Mouse (Mus musculus) 3134 (cell line): ENCODE measurements around the gene Smim1.

ENCODE experiments used
- DNase-seq: peaks from one replicate; pipeline ENCODE4 v3.0.0-alpha.2; 2011; ENCODE audit warnings: low spot score; ENCODE audit not compliant: insufficient read length; ENCODE audit errors: extremely low read depth

Gene Smim1

DNA sequence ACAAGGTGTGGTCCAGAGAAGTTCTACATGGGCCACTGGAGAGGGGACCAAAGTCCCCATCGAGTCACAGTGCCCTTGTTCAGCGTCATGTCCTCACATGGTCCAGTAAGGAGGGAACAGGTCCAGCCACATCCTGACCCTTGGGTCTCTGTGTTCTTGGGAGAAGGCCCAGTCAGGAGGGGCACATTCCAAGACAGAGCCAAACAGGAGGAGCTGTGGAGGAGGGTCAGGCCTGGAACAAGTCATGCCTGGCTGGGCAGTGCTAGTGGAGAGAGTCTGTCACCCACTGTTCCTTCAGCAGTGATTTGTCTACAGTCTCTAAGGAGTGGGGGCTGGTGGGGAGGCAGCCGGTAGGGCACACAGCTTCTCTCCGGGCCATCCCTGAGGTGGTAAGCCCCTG, 3.6 kb downstream of the Smim1 start:
- no peak for DNase-seq

DNA sequence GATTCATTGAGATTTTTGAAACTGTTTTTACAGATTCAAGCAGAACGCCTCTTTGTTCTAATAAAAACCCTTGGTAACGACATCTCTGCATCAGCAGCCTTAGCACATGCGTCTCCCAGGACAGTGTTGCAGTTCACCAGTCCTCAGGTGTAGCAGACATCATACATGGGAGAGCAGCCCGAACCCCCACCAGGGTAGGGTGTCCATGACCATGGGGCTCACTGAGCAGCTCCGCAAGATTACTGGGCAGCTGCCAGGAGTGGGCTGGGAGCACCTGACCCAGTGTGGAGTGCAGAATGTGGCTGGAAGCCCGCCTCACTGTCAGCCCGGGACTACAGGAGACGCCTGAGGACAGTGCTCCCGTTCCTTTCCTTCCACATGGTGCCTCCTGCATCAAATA, 4.6 kb downstream of the Smim1 start:
- no peak for DNase-seq

DNA sequence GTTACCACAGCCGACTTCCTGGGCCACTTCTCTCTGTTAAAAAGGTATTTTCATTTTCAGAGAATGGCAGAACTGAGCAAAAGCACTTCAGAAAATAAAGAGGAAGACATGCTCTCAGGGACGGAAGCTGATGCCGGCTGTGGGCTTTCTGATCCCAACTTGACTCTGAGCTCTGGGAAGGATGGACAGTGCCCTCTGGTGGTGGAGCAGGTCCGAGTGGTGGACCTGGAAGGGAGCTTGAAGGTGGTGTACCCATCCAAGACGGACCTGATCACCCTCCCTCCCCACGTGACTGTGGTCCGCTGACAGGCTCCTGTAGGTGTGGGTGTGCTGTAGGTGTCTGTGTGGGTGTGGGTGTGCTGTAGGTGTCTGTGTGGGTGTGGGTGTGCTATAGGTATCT, 6.5 kb downstream of the Smim1 start:
- no peak for DNase-seq

DNA sequence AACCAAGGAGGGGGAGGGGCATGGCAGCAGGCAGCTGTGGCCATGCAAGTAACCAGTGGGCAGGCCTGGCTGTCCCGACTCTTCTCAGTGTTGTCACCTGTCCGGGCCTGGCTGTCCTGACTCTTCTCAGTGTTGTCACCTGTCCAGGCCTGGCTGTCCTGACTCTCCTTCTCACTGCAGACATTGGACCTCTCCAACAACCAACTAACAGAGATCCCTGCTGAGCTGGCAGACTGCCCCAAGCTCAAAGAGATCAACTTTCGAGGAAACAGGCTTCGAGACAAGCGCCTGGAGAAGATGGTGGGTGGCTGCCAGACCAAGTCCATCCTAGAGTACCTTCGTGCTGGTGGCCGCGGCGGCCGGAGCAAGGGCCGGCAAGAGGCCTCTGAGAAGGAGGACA, 10.6 kb downstream of the Smim1 start:
- no peak for DNase-seq

- DNase-seq = peak; percentile 25
Observed at GRCm38 (mm10) chr4:154012132-154012882, 13.7 kb downstream of the Smim1 start.

DNA sequence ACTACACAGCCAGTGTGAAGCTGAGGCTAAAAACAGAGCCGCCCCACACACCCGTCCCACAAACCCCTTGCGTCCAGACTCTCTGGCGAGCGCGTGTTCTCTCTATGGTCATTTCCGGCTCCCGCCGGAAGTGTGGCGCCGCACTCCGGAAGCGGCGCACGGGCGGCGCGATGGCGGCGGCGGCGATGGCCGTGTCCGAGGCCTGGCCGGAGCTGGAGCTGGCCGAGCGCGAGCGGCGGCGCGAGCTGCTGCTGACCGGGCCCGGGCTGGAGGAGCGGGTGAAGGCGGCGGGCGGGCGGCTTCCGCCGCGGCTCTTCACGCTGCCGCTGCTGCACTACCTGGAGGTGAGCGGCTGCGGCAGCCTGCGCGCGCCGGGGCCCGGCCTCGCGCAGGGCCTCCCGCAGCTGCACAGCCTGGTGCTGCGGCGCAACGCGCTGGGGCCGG, 14.4 kb downstream of the Smim1 start, which contains the start of gene Lrrc47:
Gene Lrrc47, plus strand, starts transcription at position 86 of the 444 bp plus-strand sequence.
- DNase-seq = peak; percentile 68

GRCm38 (mm10) chr4:154010907-154011645, 15.0 kb downstream of the Smim1 start:
- no peak for DNase-seq

- DNase-seq = no peak
Observed at GRCm38 (mm10) chr4:154007759-154008158, 18.3 kb downstream of the Smim1 start.

- DNase-seq = no peak
Observed at GRCm38 (mm10) chr4:154006264-154006663, 19.8 kb downstream of the Smim1 start.

DNA sequence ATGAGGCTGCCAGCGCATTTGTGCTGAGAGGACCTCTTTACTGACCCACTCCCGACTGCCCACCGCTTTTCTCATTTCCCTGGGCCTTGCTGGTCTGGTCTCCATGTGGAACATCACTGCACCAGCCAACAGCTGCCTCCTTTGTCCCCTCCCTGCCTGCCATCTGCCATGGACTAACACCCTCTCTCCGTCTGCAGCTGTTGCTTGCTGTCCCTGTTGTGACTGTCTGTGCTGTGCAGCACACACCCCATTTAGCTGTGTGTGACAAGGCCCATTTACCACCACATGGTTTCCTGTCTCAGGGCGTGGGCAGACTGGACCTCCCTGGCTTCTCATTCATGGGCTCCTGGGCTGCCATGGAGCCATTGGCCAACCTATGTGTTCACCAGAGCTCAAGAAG, 20.5 kb downstream of the Smim1 start:
- DNase-seq = no peak

DNA sequence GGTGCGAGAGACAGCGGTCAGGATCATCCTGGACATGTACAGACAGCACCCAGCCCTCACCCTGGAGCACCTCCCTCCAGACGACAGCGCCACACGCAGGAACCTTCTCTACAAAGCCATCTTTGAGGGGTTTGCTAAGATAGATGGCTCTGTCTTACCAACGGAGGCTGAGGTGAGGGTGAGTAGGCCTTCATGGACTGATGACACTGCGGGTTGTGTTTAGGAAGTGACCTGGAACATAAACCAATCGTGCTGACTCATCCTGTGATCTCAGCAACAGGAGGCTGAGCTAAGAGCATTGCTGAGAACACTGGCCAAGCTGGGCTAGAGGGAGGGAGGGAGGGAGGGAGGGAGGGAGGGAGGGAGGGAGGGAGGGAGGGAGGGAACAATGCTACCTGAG, 32.5 kb downstream of the Smim1 start:
- DNase-seq = no peak

DNA sequence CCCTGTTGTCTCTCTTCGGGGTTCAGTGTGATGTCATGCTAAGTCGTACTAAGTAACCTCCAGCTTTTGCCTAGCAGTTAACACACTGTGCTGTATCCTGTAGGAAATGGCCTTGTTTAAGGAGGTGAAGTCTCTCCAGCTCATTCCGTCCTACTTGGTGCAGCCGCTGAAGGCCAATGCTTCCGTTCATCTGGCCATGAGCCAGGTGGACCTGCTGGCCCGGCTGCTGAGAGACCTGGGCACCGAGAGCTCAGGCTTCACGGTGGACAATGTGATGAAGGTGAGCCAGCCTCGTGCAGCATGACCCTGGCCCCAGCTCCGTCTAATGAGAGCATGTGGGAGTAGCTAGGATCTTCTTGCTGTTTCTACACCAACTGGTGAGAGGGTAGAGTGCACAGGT, 33.3 kb downstream of the Smim1 start:
- DNase-seq = no peak

DNA sequence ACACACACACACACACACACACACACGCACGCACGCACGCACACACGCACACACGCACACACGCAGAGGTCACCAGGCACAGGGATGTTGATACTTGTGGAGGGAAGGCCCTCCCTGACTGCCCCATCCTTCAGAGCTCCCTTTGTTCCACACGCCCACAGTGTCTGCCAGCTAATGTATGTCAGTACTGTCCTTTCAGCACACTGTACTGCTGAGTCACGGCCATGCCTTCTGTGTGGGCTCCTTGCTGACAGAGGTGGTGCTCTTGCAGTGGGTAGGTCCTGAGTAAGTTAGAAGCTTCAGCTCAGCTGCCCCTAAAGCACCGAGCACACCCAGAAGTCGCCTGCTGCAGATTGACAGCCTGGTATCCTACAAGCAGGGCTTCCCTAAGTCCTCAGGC, 45.6 kb downstream of the Smim1 start:
- no peak for DNase-seq

- no peak for DNase-seq
Observed at GRCm38 (mm10) chr4:153979243-153979642, 46.8 kb downstream of the Smim1 start.

GRCm38 (mm10) chr4:153975768-153976167, 50.3 kb downstream of the Smim1 start:
- DNase-seq = no peak

DNA sequence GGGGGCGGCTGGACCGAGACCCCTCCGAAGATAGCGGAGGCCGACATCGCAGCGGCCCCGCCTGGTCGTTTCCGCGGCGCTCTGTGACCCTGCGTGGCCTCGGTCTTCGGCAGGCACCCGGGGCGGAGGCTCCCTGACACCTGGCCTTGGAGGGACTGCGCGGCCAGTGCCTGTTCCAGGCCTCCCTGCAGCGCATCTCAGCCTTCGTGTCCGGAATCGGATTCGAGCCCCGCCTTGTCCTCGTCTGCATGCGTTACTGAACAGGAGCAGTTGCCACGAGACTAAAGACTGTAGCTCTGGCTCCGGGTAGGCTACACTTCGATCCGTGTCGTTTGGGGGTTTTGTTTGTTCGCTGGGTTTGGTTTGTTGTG, 50.8 kb downstream of the Smim1 start:
- no peak for DNase-seq

- peak; percentile 84 for DNase-seq
Observed at GRCm38 (mm10) chr4:153974431-153975291, 51.4 kb downstream of the Smim1 start, which contains the start of the genes Dffb and Cep104. TSS of gene Dffb (minus strand) at chr4:153975126. TSS of gene Cep104 (plus strand) at chr4:153975194.
